Mouse (Mus musculus) liver, embryonic 12.5 days (tissue): Measurements from ENCODE around the gene Limk1. TPM values are rescaled to one million over a fixed set of nuclear protein-coding genes. Genes with fewer than 3 reads are reported as not detected.

Source experiments
- ATAC-seq: fragments of 200-750 bp; cut with Nextera tagmentation; 2 replicates; pipeline ENCODE4 v1.8.0; 2017; ENCODE audit warnings: moderate number of reproducible peaks, mild to moderate bottlenecking, moderate library complexity
- H3K27ac ChIP-seq: fragments of 300-500 bp; sonication (generic); 2 replicates; pipeline ENCODE4 v1.5.1; 2016; ENCODE audit warnings: mild to moderate bottlenecking
- H3K27me3 ChIP-seq: fragments of 300-500 bp; sonication (generic); replicated peaks from 2 replicates; pipeline ENCODE4 v1.6.1; 2016; ENCODE audit warnings: mild to moderate bottlenecking, moderate library complexity
- H3K36me3 ChIP-seq: fragments of 300-500 bp; sonication (generic); 2 replicates; pipeline ENCODE4 v1.6.1; 2016; ENCODE audit warnings: mild to moderate bottlenecking, moderate library complexity
- H3K4me1 ChIP-seq: fragments of 300-500 bp; sonication (generic); 2 replicates; pipeline ENCODE4 v1.6.1; 2016
- H3K4me2 ChIP-seq: fragments of 300-500 bp; sonication (generic); 2 replicates; pipeline ENCODE4 v1.6.1; 2016; ENCODE audit warnings: mild to moderate bottlenecking, moderate library complexity
- H3K4me3 ChIP-seq: fragments of 300-500 bp; sonication (generic); 2 replicates; pipeline ENCODE4 v1.5.1; 2016; ENCODE audit warnings: mild to moderate bottlenecking, moderate library complexity
- H3K9ac ChIP-seq: fragments of 300-500 bp; sonication (generic); 2 replicates; pipeline ENCODE4 v1.6.1; 2016; ENCODE audit warnings: mild to moderate bottlenecking, moderate library complexity
- H3K9me3 ChIP-seq: fragments of 300-500 bp; sonication (generic); replicated peaks from 2 replicates; pipeline ENCODE4 v1.6.1; 2016; ENCODE audit warnings: mild to moderate bottlenecking, moderate library complexity
- WGBS: fragments of 180-500 bp; shearing (Covaris S2); methylation state at CpG from one replicate; pipeline ENCODE4 v1.1.7; 2016; ENCODE audit not compliant: insufficient replicate concordance; 5-methylcytosine and 5-hydroxymethylcytosine counted together
- polyA plus RNA-seq: library from polyadenylated mRNA; unstranded; fragments of >200 nt; fragmentation: Nextera tagmentation; extraction: Ambion mirVana; gene quantifications from 2 replicates; pipeline ENCODE4 v1.2.1, GENCODE M21; 2016

Gene Limk1
- polyA plus RNA-seq: 1.3 and 1.5 TPM in 2 replicates

- H3K27ac ChIP-seq: peak within 1 kb of the TSS; percentile 80
- no peaks in the 10 kb centered on the region for H3K36me3 ChIP-seq
- no peak for ATAC-seq
- peak within 1 kb of the TSS; percentile 83 for H3K9ac ChIP-seq
- no peaks in the 10 kb centered on the region for H3K9me3 ChIP-seq
- 2% methylated on average over 68 of the region's 69 CpGs for WGBS
- peaks cover 25% of the 10 kb centered on the region for H3K4me1 ChIP-seq
- H3K4me2 ChIP-seq: peak within 1 kb of the TSS; percentile 100
- peaks cover 26% of the 10 kb centered on the region for H3K27me3 ChIP-seq
- peak within 1 kb of the TSS; percentile 72 for H3K4me3 ChIP-seq
Observed at GRCm38 (mm10) chr5:134688086-134688717, at the start of gene Limk1. Gene Limk1 (minus strand): TSS chr5:134688598.

GRCm38 (mm10) chr5:134734920-134735319 lies 46.5 kb upstream of the Limk1 start:
- no peak for ATAC-seq
- Histone ChIP-seq H3K27ac (no peak overlapping the region), H3K36me3 (no peaks in the 10 kb centered on the region), H3K27me3 (no peaks in the 10 kb centered on the region), H3K4me1 (no peaks in the 10 kb centered on the region), H3K4me2 (no peak overlapping the region), H3K9ac (no peak overlapping the region), H3K4me3 (no peak overlapping the region), H3K9me3 (no peaks in the 10 kb centered on the region)
- WGBS: 66% methylated on average over 2 of the region's 2 CpGs

GRCm38 (mm10) chr5:134734072-134734471 lies 45.7 kb upstream of the Limk1 start:
- no peak overlapping the region for H3K27ac ChIP-seq
- no peak overlapping the region for H3K9ac ChIP-seq
- no peak for ATAC-seq
- H3K27me3 ChIP-seq: no peaks in the 10 kb centered on the region
- H3K36me3 ChIP-seq: no peaks in the 10 kb centered on the region
- H3K4me3 ChIP-seq: no peak overlapping the region
- H3K9me3 ChIP-seq: no peaks in the 10 kb centered on the region
- no peaks in the 10 kb centered on the region for H3K4me1 ChIP-seq
- H3K4me2 ChIP-seq: no peak overlapping the region
- 64% methylated on average over 5 of the region's 5 CpGs for WGBS

- WGBS: 57% methylated on average over 4 of the region's 4 CpGs
- ATAC-seq: no peak
- H3K9ac ChIP-seq: no peak overlapping the region
Observed at GRCm38 (mm10) chr5:134733241-134733640, 44.8 kb upstream of the Limk1 start.

GRCm38 (mm10) chr5:134729124-134729523 lies 40.7 kb upstream of the Limk1 start:
- no peak for ATAC-seq
- H3K27ac ChIP-seq: no peak overlapping the region
- no peak overlapping the region for H3K4me2 ChIP-seq
- H3K9me3 ChIP-seq: no peaks in the 10 kb centered on the region
- no peak overlapping the region for H3K4me3 ChIP-seq
- no peaks in the 10 kb centered on the region for H3K36me3 ChIP-seq
- no peaks in the 10 kb centered on the region for H3K4me1 ChIP-seq
- 74% methylated on average over 12 of the region's 12 CpGs for WGBS
- no peaks in the 10 kb centered on the region for H3K27me3 ChIP-seq
- no peak overlapping the region for H3K9ac ChIP-seq

More at GRCm38 (mm10) chr5:134733241-134733640, 44.8 kb upstream of the Limk1 start:
- no peaks in the 10 kb centered on the region for H3K36me3 ChIP-seq
- no peaks in the 10 kb centered on the region for H3K27me3 ChIP-seq
- H3K9me3 ChIP-seq: no peaks in the 10 kb centered on the region
- H3K27ac ChIP-seq: no peak overlapping the region
- H3K4me3 ChIP-seq: no peak overlapping the region
- no peaks in the 10 kb centered on the region for H3K4me1 ChIP-seq
- no peak overlapping the region for H3K4me2 ChIP-seq

- Histone ChIP-seq H3K27ac (no peak overlapping the region), H3K27me3 (no peaks in the 10 kb centered on the region), H3K4me2 (no peak overlapping the region), H3K4me1 (no peaks in the 10 kb centered on the region), H3K36me3 (no peaks in the 10 kb centered on the region), H3K9ac (no peak overlapping the region), H3K4me3 (no peak overlapping the region), H3K9me3 (no peaks in the 10 kb centered on the region)
- no peak for ATAC-seq
- WGBS: 67% methylated on average over 3 of the region's 3 CpGs
Observed at GRCm38 (mm10) chr5:134728535-134728934, 40.1 kb upstream of the Limk1 start.

DNA sequence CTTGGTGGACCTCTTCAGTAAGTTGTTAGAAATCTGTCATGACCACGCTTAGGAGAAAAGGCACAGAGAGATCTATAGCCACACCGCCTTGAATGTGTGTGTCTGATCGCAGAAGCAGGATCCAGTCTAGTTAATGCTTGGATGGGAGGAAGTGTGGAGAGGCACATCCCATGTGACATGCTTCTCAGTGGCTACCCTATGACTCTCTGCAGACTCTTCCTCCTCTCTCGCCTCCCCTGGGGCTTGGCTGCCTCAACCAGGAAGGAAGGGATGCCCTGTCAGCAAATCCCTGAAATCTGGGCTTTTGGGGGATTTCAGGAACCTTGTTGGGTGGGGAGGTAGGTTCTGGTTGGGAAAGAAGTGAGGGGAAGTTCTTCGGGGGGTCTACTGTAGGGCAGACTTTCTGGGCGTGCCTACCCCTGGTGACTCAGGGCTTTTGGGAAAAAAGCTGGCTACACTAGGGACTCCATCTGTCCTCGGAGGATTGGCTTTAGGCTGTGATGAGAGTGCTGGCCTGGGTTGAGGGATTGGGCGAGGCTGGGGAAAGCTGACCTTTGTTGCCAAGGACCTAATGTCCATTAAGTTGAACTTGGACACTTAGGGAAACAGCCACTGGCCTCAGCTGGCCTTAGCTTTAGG lies 38.7 kb upstream of the Limk1 start:
- Histone ChIP-seq H3K36me3 (no peaks in the 10 kb centered on the region), H3K4me3 (no peak overlapping the region), H3K9ac (no peak overlapping the region), H3K9me3 (no peaks in the 10 kb centered on the region), H3K27me3 (no peaks in the 10 kb centered on the region), H3K4me2 (no peak overlapping the region), H3K27ac (no peak overlapping the region), H3K4me1 (no peaks in the 10 kb centered on the region)
- WGBS: 55% methylated on average over 8 of the region's 8 CpGs
- no peak for ATAC-seq

GRCm38 (mm10) chr5:134725299-134725698 lies 36.9 kb upstream of the Limk1 start:
- WGBS: 57% methylated on average over 4 of the region's 4 CpGs
- H3K27me3 ChIP-seq: no peaks in the 10 kb centered on the region
- H3K36me3 ChIP-seq: no peaks in the 10 kb centered on the region
- H3K27ac ChIP-seq: no peak overlapping the region
- H3K4me2 ChIP-seq: no peak overlapping the region
- H3K4me3 ChIP-seq: no peak overlapping the region
- ATAC-seq: no peak
- no peaks in the 10 kb centered on the region for H3K9me3 ChIP-seq
- H3K4me1 ChIP-seq: no peaks in the 10 kb centered on the region
- H3K9ac ChIP-seq: no peak overlapping the region

DNA sequence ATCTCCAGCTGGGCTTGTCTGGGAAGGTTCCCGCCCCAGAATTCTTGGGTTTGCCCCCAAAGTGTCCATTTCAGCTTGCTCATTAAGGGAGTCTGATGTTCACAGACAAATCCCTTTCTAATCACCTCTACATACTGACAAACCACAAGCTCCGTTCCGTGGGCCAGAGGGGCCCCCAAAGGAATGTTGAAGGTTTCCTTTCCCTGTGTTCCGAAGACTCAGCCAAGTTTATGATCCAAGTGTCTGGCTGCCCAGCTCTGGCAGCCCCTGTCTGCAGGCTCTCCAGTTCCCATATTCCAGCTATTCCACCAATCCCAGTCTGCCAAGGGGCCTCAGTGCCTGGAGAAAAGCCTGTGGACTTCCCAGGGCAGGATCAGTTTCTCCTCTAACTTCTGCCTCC lies 31.7 kb upstream of the Limk1 start:
- Histone ChIP-seq H3K27ac (no peak overlapping the region), H3K9ac (no peak overlapping the region), H3K4me3 (no peak overlapping the region), H3K4me1 (no peaks in the 10 kb centered on the region), H3K4me2 (no peak overlapping the region), H3K36me3 (no peaks in the 10 kb centered on the region), H3K9me3 (no peaks in the 10 kb centered on the region), H3K27me3 (no peaks in the 10 kb centered on the region)
- no peak for ATAC-seq
- 41% methylated on average over 4 of the region's 4 CpGs for WGBS

GRCm38 (mm10) chr5:134711076-134711475 lies 22.7 kb upstream of the Limk1 start:
- Histone ChIP-seq H3K4me2 (no peak overlapping the region), H3K27ac (no peak overlapping the region), H3K27me3 (0 out of 2 replicates have a peak, but pooled peaks cover 11% of the 10 kb centered on the region), H3K4me3 (no peak overlapping the region), H3K9ac (no peak overlapping the region), H3K9me3 (no peaks in the 10 kb centered on the region), H3K4me1 (no peaks in the 10 kb centered on the region), H3K36me3 (no peaks in the 10 kb centered on the region)
- ATAC-seq: no peak
- WGBS: 42% methylated on average over 7 of the region's 7 CpGs

DNA sequence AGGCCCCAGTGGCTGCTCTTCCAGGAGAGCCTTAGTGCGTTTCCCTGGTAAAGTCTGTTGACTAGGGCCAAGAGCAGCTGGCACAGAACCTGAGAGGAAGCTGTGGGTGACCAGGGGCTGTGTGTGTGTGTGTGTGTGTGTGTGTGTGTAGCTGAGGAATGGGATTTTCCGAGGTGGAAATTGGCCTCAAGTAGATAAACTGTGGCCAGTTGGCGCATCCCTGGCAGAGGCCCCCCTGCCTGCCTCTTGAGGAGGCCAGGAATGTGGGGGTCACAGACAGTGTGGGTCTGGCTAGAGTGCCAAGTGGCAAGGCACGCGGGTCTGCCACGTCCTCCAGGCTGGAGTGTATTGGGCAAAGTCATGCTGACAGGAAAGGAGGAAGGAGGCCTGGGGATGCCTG lies 20.9 kb upstream of the Limk1 start:
- Histone ChIP-seq H3K4me2 (no peak overlapping the region), H3K4me1 (no peaks in the 10 kb centered on the region), H3K27me3 (0 out of 2 replicates have a peak, but pooled peaks cover 11% of the 10 kb centered on the region), H3K36me3 (no peaks in the 10 kb centered on the region), H3K9ac (no peak overlapping the region), H3K27ac (no peak overlapping the region), H3K9me3 (no peaks in the 10 kb centered on the region), H3K4me3 (no peak overlapping the region)
- WGBS: 47% methylated on average over 6 of the region's 6 CpGs
- no peak for ATAC-seq

DNA sequence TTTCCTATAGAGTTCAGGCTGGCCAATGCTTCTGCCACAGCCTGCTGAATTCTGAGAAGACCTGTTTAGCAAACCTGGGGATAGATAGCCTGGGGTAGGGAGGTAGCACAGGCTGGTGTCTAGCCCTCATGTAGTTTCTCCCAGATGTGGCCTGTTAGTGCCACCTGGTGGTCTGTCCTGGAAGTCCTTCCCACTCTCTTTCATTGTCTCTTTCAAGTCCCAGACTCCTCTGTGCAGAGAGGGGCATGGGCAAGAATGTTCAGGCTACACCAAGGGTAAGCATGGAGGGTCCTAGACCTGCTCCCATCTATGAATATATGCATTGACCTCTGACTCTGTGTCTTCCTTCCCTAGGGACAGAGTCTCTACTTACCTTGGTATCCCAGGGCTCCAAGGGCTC lies 15.8 kb upstream of the Limk1 start:
- no peak overlapping the region for H3K27ac ChIP-seq
- H3K36me3 ChIP-seq: no peaks in the 10 kb centered on the region
- no peaks in the 10 kb centered on the region for H3K9me3 ChIP-seq
- H3K4me3 ChIP-seq: no peak overlapping the region
- ATAC-seq: peak; percentile 44; the same call in 1 of the 2 replicates
- H3K4me2 ChIP-seq: no peak overlapping the region
- H3K27me3 ChIP-seq: peaks cover 22% of the 10 kb centered on the region; the same call in 1 of the 2 replicates
- H3K9ac ChIP-seq: no peak overlapping the region
- H3K4me1 ChIP-seq: no peaks in the 10 kb centered on the region
